ENCODE assay signal across 21 mouse cellular contexts in genomic region chr7:68096411-68096810, GRCm38 (mm10).
DNase-seq lines count a peak whose midpoint lies in the region; ATAC-seq and TF ChIP-seq lines count a peak whose summit lies in the region.
"Had no signal": no experiment of that assay in that cellular context is flagged by ENCODE, and none has a peak within 500 bp of the region (broad histone marks: within the 10 kb centered on the region; RNA-seq: fewer than 3 reads in every experiment).

No protein-coding gene starts in this region.

- H3K4me1 ChIP-seq in kidney, embryonic 15.5 days, result peaks cover 45% of the 10 kb centered on the region
- H3K4me1 ChIP-seq: forebrain, embryonic 15.5 days had no signal

- DNase-seq in kidney, adult 11 months, result peak; percentile 42
- DNase-seq in kidney, adult 8-10 months, result no peak
- no peak for DNase-seq in layer of hippocampus, adult 2 months (ENCODE audit: low spot score in 2 of 2)
- DNase-seq in layer of hippocampus, adult 9-10 months (ENCODE audit: low spot score), result no peak
- DNase-seq in lung, postnatal 14 days, result no peak
- DNase-seq: cerebellum, adult 8-10 months; cerebellum, postnatal 25 days; gastrocnemius, postnatal 25 days; heart, adult 11 months; left cerebral cortex, postnatal 4 days; lung, adult 18-20 months; midbrain, embryonic 14.5 days had no signal

- H3K4me2 ChIP-seq in kidney, embryonic 15.5 days, result no peak overlapping the region
- H3K4me2 ChIP-seq: forebrain, embryonic 15.5 days; heart, embryonic 15.5 days; intestine, embryonic 15.5 days had no signal

- 0 out of 2 replicates have a peak, but pooled peaks have one; percentile 57 for ATAC-seq in kidney, embryonic 15.5 days (replicated peaks; ENCODE audit: low FRiP score)
- ATAC-seq in megakaryocyte, adult 5-6 weeks (ENCODE audit: poor library complexity, severe bottlenecking), result peak; percentile 18; the same call in 1 of the 2 replicates
- ATAC-seq: forebrain, embryonic 15.5 days; intestine, embryonic 15.5 days had no signal

- no peaks in the 10 kb centered on the region for H3K9me3 ChIP-seq in kidney, embryonic 15.5 days (replicated peaks)
- H3K9me3 ChIP-seq: forebrain, embryonic 15.5 days; heart, embryonic 10.5 days; heart, embryonic 15.5 days; intestine, embryonic 15.5 days had no signal

- no peak overlapping the region for H3K4me3 ChIP-seq in layer of hippocampus, adult 2 months
- no peak overlapping the region for H3K4me3 ChIP-seq in kidney, embryonic 15.5 days (replicated peaks)
- H3K4me3 ChIP-seq: forebrain, embryonic 15.5 days; heart, embryonic 10.5 days; heart, embryonic 15.5 days; intestine, embryonic 15.5 days had no signal

- no peak overlapping the region for H3K9ac ChIP-seq in kidney, embryonic 15.5 days
- H3K9ac ChIP-seq: forebrain, embryonic 15.5 days; heart, embryonic 15.5 days; intestine, embryonic 15.5 days had no signal

- 53% methylated on average over 6 of the region's 6 CpGs for WGBS in kidney, embryonic 15.5 days

- TF ChIP-seq CTCF in layer of hippocampus, adult 2 months (conservative IDR thresholded peaks at IDR 0.05), result no peak

- H3K27ac ChIP-seq in layer of hippocampus, adult 2 months, result peak overlapping the region; percentile 53; the same call in 1 of the 2 replicates
- peak overlapping the region; percentile 28 for H3K27ac ChIP-seq in kidney, embryonic 15.5 days
- H3K27ac ChIP-seq: forebrain, embryonic 15.5 days; heart, embryonic 10.5 days; heart, embryonic 15.5 days; hindbrain, postnatal 0 days; intestine, embryonic 15.5 days; macrophage had no signal

- peaks cover 4% of the 10 kb centered on the region; the same call in 1 of the 2 replicates for H3K36me3 ChIP-seq in kidney, embryonic 15.5 days
- H3K36me3 ChIP-seq: forebrain, embryonic 15.5 days; G1E; intestine, embryonic 15.5 days had no signal

- no peaks in the 10 kb centered on the region for H3K27me3 ChIP-seq in kidney, embryonic 15.5 days
- H3K27me3 ChIP-seq: forebrain, embryonic 15.5 days; heart, embryonic 15.5 days; intestine, embryonic 15.5 days had no signal
